Mouse (Mus musculus): ENCODE data around the gene Eef2. TPM values are rescaled to one million over a fixed set of nuclear protein-coding genes. Genes with fewer than 3 reads are reported as not detected.
"Not testable (repeated sequence)": the region's sequence is repeated elsewhere in the genome, so short reads cannot be mapped to it uniquely, and the experiment has no call there.

Gene Eef2
- polyA plus RNA-seq, 1 experiment from 2014 or later, result 504 TPM

GRCm38 (mm10) chr10:81217267-81217666 is 40.8 kb downstream of the Eef2 start:
- DNase-seq (ENCODE audit: low spot score); H3K36me3 ChIP-seq (ENCODE audit: control insufficient read depth, insufficient read depth, low read length); H3K4me3 ChIP-seq (ENCODE audit: low read depth, low read length); H3K9ac ChIP-seq (ENCODE audit: low read length); H3K27ac ChIP-seq (ENCODE audit: low read depth, low read length); H3K9me3 ChIP-seq (ENCODE audit: control insufficient read depth, low read length); ATAC-seq (ENCODE audit: insufficient read depth, low FRiP score, low TSS enrichment); H3K27me3 ChIP-seq (ENCODE audit: control insufficient read depth, insufficient read depth, low read length); H3K4me2 ChIP-seq (ENCODE audit: low read depth); H3K4me1 ChIP-seq (ENCODE audit: control insufficient read depth, insufficient read depth, low read length): not testable (repeated sequence)
- 23% methylated on average over 1 of the region's 1 CpGs for WGBS

DNA sequence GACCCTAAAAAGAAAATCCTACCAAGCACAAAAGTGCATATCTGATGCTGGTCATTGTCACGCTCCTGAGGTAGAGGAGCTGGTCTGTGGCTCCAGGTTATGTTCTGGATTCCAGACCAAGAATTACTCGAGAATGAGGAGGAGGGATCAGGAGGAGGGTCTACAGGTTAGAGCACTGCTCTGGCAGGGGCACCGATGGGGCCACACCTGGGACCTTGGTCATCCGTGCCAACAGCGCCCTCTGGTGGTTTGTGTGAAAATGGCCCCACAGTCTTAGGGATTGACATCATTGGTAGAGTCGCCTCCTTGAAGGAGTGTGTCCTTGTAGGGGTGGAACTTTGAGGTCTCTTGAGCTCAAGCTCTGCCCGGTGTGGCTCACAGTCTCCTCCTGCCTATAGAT is 41.5 kb downstream of the Eef2 start:
- peak; percentile 53; the same call in 1 of the 2 replicates for ATAC-seq (ENCODE audit: insufficient read depth, low FRiP score, low TSS enrichment)
- H3K4me1 ChIP-seq (ENCODE audit: control insufficient read depth, insufficient read depth, low read length), result no peaks in the 10 kb centered on the region
- no peak overlapping the region for H3K4me2 ChIP-seq (ENCODE audit: low read depth)
- whole genome bisulfite sequencing, result 43% methylated on average over 7 of the region's 7 CpGs
- H3K9ac ChIP-seq (ENCODE audit: low read length), result no peak overlapping the region
- no peaks in the 10 kb centered on the region for H3K36me3 ChIP-seq (ENCODE audit: control insufficient read depth, insufficient read depth, low read length)
- H3K27me3 ChIP-seq (ENCODE audit: control insufficient read depth, insufficient read depth, low read length), result no peaks in the 10 kb centered on the region
- H3K4me3 ChIP-seq (ENCODE audit: low read depth, low read length), result no peak overlapping the region
- H3K27ac ChIP-seq (ENCODE audit: low read depth, low read length), result no peak overlapping the region
- DNase-seq (ENCODE audit: low spot score), result peak; percentile 61
- no peaks in the 10 kb centered on the region for H3K9me3 ChIP-seq (ENCODE audit: control insufficient read depth, low read length)

- Histone ChIP-seq H3K4me3 (ENCODE audit: low read depth, low read length) (no peak overlapping the region), H3K27ac (ENCODE audit: low read depth, low read length) (no peak overlapping the region), H3K9ac (ENCODE audit: low read length) (no peak overlapping the region), H3K36me3 (ENCODE audit: control insufficient read depth, insufficient read depth, low read length) (no peaks in the 10 kb centered on the region), H3K9me3 (ENCODE audit: control insufficient read depth, low read length) (no peaks in the 10 kb centered on the region), H3K27me3 (ENCODE audit: control insufficient read depth, insufficient read depth, low read length) (no peaks in the 10 kb centered on the region), H3K4me2 (ENCODE audit: low read depth) (no peak overlapping the region), H3K4me1 (ENCODE audit: control insufficient read depth, insufficient read depth, low read length) (no peaks in the 10 kb centered on the region)
- no peak for DNase-seq (ENCODE audit: low spot score)
- ATAC-seq (ENCODE audit: insufficient read depth, low FRiP score, low TSS enrichment), result no peak
- WGBS, result 82% methylated on average over 5 of the region's 5 CpGs
Observed at GRCm38 (mm10) chr10:81221402-81222015, 45.1 kb downstream of the Eef2 start.

DNA sequence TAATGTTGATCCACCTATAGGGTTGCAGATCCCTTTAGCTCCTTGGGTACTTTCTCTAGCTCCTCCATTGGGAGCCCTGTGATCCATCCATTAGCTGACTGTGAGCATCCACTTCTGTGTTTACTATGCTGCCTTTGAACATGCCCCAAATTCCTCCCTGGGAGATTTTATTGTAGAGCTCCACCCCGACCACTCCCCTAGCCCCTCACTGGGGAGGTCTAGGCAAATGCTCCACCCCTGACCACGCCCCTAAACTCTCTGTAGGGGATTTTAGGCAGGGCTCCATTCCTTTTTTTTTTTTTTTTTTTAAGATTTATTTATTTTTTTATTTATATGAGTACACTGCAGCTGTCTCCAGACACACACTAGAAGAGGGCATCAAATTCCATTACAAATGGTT is 47.3 kb downstream of the Eef2 start:
- not testable (repeated sequence) for DNase-seq (ENCODE audit: low spot score)

DNA sequence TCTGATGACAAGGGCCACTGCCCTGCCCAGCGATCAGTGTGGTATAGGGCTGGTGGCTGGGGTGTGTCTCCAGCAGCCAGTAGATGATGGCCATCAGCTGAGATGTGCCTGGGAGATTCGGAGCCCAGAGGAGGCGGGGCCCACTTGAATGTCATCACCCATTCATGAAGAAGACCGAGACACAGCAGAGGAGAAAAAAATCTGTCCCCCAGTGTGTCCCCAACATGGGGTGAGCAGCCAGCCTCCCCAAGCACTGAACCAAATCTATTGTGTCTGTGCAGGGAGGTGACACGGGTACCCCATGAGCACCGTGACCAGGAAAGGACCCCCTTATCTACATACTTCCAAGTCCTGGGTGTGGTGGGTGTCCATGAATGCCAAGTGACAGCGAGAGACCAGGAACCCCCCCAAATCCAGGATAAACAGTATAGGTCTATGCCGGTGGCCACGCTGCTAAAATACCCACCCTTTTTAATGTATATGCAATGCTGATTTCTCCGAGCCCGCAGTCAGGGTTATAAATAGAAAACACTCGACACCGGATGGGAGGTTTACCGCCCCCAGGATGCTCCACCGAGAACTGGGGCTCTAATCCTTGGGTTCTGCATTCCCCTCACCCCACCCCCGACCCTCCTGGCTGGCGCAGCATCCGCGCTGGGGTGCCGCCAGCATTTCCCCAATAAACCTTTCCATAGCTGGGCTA is 53.5 kb downstream of the Eef2 start:
- peak overlapping the region; percentile 34 for H3K4me3 ChIP-seq (ENCODE audit: low read depth, low read length)
- no peak for DNase-seq (ENCODE audit: low spot score)
- WGBS, result 14% methylated on average over 20 of the region's 20 CpGs
- H3K27ac ChIP-seq (ENCODE audit: low read depth, low read length), result no peak overlapping the region
- no peaks in the 10 kb centered on the region for H3K4me1 ChIP-seq (ENCODE audit: control insufficient read depth, insufficient read depth, low read length)
- H3K9ac ChIP-seq (ENCODE audit: low read length), result peak overlapping the region; percentile 48
- H3K4me2 ChIP-seq (ENCODE audit: low read depth), result peak overlapping the region; percentile 45
- H3K27me3 ChIP-seq (ENCODE audit: control insufficient read depth, insufficient read depth, low read length), result peaks cover 22% of the 10 kb centered on the region
- H3K9me3 ChIP-seq (ENCODE audit: control insufficient read depth, low read length), result no peaks in the 10 kb centered on the region
- no peak for ATAC-seq (ENCODE audit: insufficient read depth, low FRiP score, low TSS enrichment)
- H3K36me3 ChIP-seq (ENCODE audit: control insufficient read depth, insufficient read depth, low read length), result no peaks in the 10 kb centered on the region

More for the DNA sequence above, 47.3 kb downstream of the Eef2 start:
- not testable (repeated sequence) for H3K4me2 ChIP-seq (ENCODE audit: low read depth); H3K27ac ChIP-seq (ENCODE audit: low read depth, low read length); ATAC-seq (ENCODE audit: insufficient read depth, low FRiP score, low TSS enrichment); H3K9me3 ChIP-seq (ENCODE audit: control insufficient read depth, low read length); H3K4me3 ChIP-seq (ENCODE audit: low read depth, low read length); H3K36me3 ChIP-seq (ENCODE audit: control insufficient read depth, insufficient read depth, low read length); H3K4me1 ChIP-seq (ENCODE audit: control insufficient read depth, insufficient read depth, low read length); H3K9ac ChIP-seq (ENCODE audit: low read length); H3K27me3 ChIP-seq (ENCODE audit: control insufficient read depth, insufficient read depth, low read length)
- 56% methylated on average over 2 of the region's 2 CpGs for WGBS

DNA sequence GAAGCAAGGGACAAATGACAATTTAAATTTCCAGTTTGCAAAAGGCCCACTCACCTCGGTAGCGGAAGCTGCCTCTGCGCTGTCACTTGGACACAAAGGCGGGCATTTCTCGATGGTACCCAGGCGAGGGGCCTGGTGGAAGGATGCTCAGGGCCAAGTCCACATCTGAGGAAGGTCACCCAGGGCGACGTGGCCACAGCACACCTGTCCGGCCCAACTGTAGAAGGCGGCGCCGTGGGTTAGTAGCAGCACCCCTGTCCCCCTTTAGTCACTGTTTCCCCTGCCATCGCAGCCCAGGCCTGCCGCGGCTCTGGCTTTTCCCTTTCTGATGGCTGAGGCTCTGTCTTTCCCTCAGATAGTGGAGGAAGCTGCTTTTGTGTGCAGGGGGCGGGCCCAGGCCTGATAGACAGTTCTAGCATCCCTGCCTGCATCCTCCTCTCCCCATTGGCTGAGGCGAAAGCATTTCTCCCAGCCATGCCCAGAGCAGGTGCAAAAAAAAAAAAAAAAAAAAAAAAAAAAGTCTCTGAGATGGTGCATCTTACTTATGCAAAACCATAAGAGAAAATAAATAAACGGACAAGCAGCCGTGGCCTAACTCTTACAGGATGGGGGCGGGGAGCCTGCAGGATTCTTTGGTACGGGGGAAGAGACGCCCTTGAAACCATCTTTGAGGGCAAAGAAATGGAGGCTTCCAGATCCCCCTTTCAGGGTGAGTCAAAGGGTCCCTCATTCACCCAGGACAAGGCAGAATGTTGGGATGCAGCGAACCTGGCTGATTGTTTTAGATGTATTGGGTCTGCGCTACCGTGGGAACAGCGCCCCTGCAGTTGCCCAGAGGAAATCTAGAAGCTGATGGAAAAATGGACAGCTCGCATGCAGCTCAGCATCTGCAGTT is 54.3 kb downstream of the Eef2 start, which contains the start of gene Atcay:
TSS of gene Atcay (minus strand) at position 396 of the 895 bp plus-strand sequence.
- peak within 1 kb of the TSS; percentile 45 for H3K4me2 ChIP-seq (ENCODE audit: low read depth)
- H3K4me3 ChIP-seq (ENCODE audit: low read depth, low read length), result peak within 1 kb of the TSS; percentile 34
- peak within 1 kb of the TSS; percentile 49; the same call in 1 of the 2 replicates for H3K27ac ChIP-seq (ENCODE audit: low read depth, low read length)
- H3K36me3 ChIP-seq (ENCODE audit: control insufficient read depth, insufficient read depth, low read length), result no peaks in the 10 kb centered on the region
- ATAC-seq (ENCODE audit: insufficient read depth, low FRiP score, low TSS enrichment) (peak; percentile 77), DNase-seq (ENCODE audit: low spot score) (peak; percentile 64)
- H3K9me3 ChIP-seq (ENCODE audit: control insufficient read depth, low read length), result no peaks in the 10 kb centered on the region
- peaks cover 22% of the 10 kb centered on the region for H3K27me3 ChIP-seq (ENCODE audit: control insufficient read depth, insufficient read depth, low read length)
- no peaks in the 10 kb centered on the region for H3K4me1 ChIP-seq (ENCODE audit: control insufficient read depth, insufficient read depth, low read length)
- 8% methylated on average over 27 of the region's 27 CpGs for WGBS
- H3K9ac ChIP-seq (ENCODE audit: low read length), result peak within 1 kb of the TSS; percentile 48

DNA sequence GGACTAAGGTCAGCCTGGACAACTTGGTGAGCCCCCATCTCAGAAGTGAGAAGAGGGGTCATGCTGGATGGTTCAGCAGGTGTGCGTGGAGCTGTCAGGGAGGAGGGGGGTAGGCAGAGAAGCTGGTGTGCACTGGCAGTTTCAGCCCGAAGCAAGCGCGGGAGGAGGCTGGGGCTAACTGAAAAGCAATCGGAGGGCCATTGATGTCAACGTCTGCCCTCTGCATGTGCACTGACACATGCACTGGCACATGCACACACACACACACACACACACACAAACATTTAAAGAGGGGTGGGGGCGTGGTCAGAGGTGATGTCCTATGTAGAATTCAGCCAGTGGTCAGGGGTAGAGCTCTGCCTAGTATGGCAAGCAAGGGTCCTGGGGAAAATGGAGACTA is 55.0 kb downstream of the Eef2 start:
- Histone ChIP-seq H3K9ac (ENCODE audit: low read length) (no peak overlapping the region), H3K4me3 (ENCODE audit: low read depth, low read length) (no peak overlapping the region), H3K4me1 (ENCODE audit: control insufficient read depth, insufficient read depth, low read length) (no peaks in the 10 kb centered on the region), H3K9me3 (ENCODE audit: control insufficient read depth, low read length) (no peaks in the 10 kb centered on the region), H3K4me2 (ENCODE audit: low read depth) (no peak overlapping the region), H3K27me3 (ENCODE audit: control insufficient read depth, insufficient read depth, low read length) (peaks cover 22% of the 10 kb centered on the region), H3K27ac (ENCODE audit: low read depth, low read length) (no peak overlapping the region), H3K36me3 (ENCODE audit: control insufficient read depth, insufficient read depth, low read length) (no peaks in the 10 kb centered on the region)
- DNase-seq (ENCODE audit: low spot score) (no peak), ATAC-seq (ENCODE audit: insufficient read depth, low FRiP score, low TSS enrichment) (no peak)
- 61% methylated on average over 7 of the region's 7 CpGs for WGBS
